Mouse (Mus musculus): ENCODE measurements around the gene Dhdh. TPM values are rescaled to one million over a fixed set of nuclear protein-coding genes. Genes with fewer than 3 reads are reported as not detected.
"Not testable (repeated sequence)": the region's sequence is repeated elsewhere in the genome, so short reads cannot be mapped to it uniquely, and the experiment has no call there.

The Dhdh gene
- polyA plus RNA-seq, 1 experiment from 2014 or later = 3.7 TPM

- Histone ChIP-seq H3K27me3 (ENCODE audit: control insufficient read depth, insufficient read depth, low read depth, low read length) (no peaks in the 10 kb centered on the region), H3K9me3 (ENCODE audit: control insufficient read depth, low read length) (no peaks in the 10 kb centered on the region), H3K27ac (ENCODE audit: low read length) (no peak overlapping the region), H3K9ac (ENCODE audit: low read length) (no peak overlapping the region), H3K4me2 (ENCODE audit: low read depth, low read length) (no peak overlapping the region), H3K4me3 (ENCODE audit: low read length) (no peak overlapping the region), H3K4me1 (replicated peaks; ENCODE audit: control insufficient read depth, insufficient read depth, low read length) (no peaks in the 10 kb centered on the region), H3K36me3 (ENCODE audit: control insufficient read depth, insufficient read depth, low read length) (no peaks in the 10 kb centered on the region)
- WGBS = 94% methylated on average over 1 of the region's 1 CpGs
- ATAC-seq (ENCODE audit: low read depth) = no peak
Observed at GRCm38 (mm10) chr7:45482166-45482565, 6.4 kb downstream of the Dhdh start.

- H3K27ac ChIP-seq (ENCODE audit: low read length) = no peak within 1 kb of the TSS
- no peaks in the 10 kb centered on the region for H3K4me1 ChIP-seq (replicated peaks; ENCODE audit: control insufficient read depth, insufficient read depth, low read length)
- peak; percentile 71 for ATAC-seq (ENCODE audit: low read depth)
- no peaks in the 10 kb centered on the region for H3K36me3 ChIP-seq (ENCODE audit: control insufficient read depth, insufficient read depth, low read length)
- H3K4me3 ChIP-seq (ENCODE audit: low read length) = no peak within 1 kb of the TSS
- H3K9ac ChIP-seq (ENCODE audit: low read length) = no peak within 1 kb of the TSS
- H3K27me3 ChIP-seq (ENCODE audit: control insufficient read depth, insufficient read depth, low read depth, low read length) = no peaks in the 10 kb centered on the region
- no peak within 1 kb of the TSS for H3K4me2 ChIP-seq (ENCODE audit: low read depth, low read length)
- no peaks in the 10 kb centered on the region for H3K9me3 ChIP-seq (ENCODE audit: control insufficient read depth, low read length)
- 53% methylated on average over 15 of the region's 15 CpGs for WGBS
Observed at GRCm38 (mm10) chr7:45481374-45481927, 7.2 kb downstream of the Dhdh start, which contains the start of gene Tulp2. Tulp2 (plus strand) TSS chr7:45481877.

GRCm38 (mm10) chr7:45480310-45480709 is 8.3 kb downstream of the Dhdh start:
- not testable (repeated sequence) for H3K4me3 ChIP-seq (ENCODE audit: low read length); H3K27ac ChIP-seq (ENCODE audit: low read length); H3K27me3 ChIP-seq (ENCODE audit: control insufficient read depth, insufficient read depth, low read depth, low read length); H3K36me3 ChIP-seq (ENCODE audit: control insufficient read depth, insufficient read depth, low read length); H3K4me2 ChIP-seq (ENCODE audit: low read depth, low read length); H3K4me1 ChIP-seq (replicated peaks; ENCODE audit: control insufficient read depth, insufficient read depth, low read length); H3K9ac ChIP-seq (ENCODE audit: low read length); H3K9me3 ChIP-seq (ENCODE audit: control insufficient read depth, low read length); ATAC-seq (ENCODE audit: low read depth)
- WGBS = 62% methylated on average over 3 of the region's 4 CpGs

DNA sequence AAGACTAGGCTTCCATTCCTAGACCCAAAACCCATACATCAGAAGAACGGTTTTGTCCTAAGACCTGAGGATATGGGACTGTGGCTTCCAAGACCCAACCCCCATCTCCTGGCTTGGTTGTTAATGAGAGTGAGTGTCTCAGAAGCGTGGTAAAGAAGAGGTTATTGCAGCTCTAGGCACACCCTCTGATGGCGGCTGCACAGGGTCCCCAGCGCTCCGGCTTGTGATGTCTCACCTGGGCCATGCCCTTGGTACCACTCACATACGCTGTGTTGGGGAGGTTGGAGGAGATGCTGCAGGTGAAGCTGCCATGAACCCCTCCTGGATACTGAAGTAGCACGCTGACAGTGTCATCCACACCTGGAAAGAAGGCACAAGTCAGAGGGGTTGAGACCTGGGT is 9.8 kb downstream of the Dhdh start:
- no peak for ATAC-seq (ENCODE audit: low read depth)
- Histone ChIP-seq H3K27me3 (ENCODE audit: control insufficient read depth, insufficient read depth, low read depth, low read length) (no peaks in the 10 kb centered on the region), H3K4me1 (replicated peaks; ENCODE audit: control insufficient read depth, insufficient read depth, low read length) (peaks cover 3% of the 10 kb centered on the region; the same call in 1 of the 2 replicates), H3K9ac (ENCODE audit: low read length) (no peak overlapping the region), H3K4me2 (ENCODE audit: low read depth, low read length) (no peak overlapping the region), H3K4me3 (ENCODE audit: low read length) (no peak overlapping the region), H3K36me3 (ENCODE audit: control insufficient read depth, insufficient read depth, low read length) (no peaks in the 10 kb centered on the region), H3K27ac (ENCODE audit: low read length) (no peak overlapping the region), H3K9me3 (ENCODE audit: control insufficient read depth, low read length) (no peaks in the 10 kb centered on the region)
- WGBS = 91% methylated on average over 7 of the region's 7 CpGs

- no peak overlapping the region for H3K9ac ChIP-seq (ENCODE audit: low read length)
- H3K9me3 ChIP-seq (ENCODE audit: control insufficient read depth, low read length) = no peaks in the 10 kb centered on the region
- no peak overlapping the region for H3K27ac ChIP-seq (ENCODE audit: low read length)
- WGBS = 8% methylated on average over 3 of the region's 3 CpGs
- ATAC-seq (ENCODE audit: low read depth) = no peak
- H3K27me3 ChIP-seq (ENCODE audit: control insufficient read depth, insufficient read depth, low read depth, low read length) = no peaks in the 10 kb centered on the region
- no peak overlapping the region for H3K4me3 ChIP-seq (ENCODE audit: low read length)
- no peak overlapping the region for H3K4me2 ChIP-seq (ENCODE audit: low read depth, low read length)
- H3K4me1 ChIP-seq (replicated peaks; ENCODE audit: control insufficient read depth, insufficient read depth, low read length) = peaks cover 3% of the 10 kb centered on the region; the same call in 1 of the 2 replicates
- no peaks in the 10 kb centered on the region for H3K36me3 ChIP-seq (ENCODE audit: control insufficient read depth, insufficient read depth, low read length)
Observed at GRCm38 (mm10) chr7:45477003-45477402, 11.6 kb downstream of the Dhdh start.

GRCm38 (mm10) chr7:45476453-45476852 is 12.2 kb downstream of the Dhdh start:
- Histone ChIP-seq H3K4me2 (ENCODE audit: low read depth, low read length) (no peak overlapping the region), H3K36me3 (ENCODE audit: control insufficient read depth, insufficient read depth, low read length) (no peaks in the 10 kb centered on the region), H3K27ac (ENCODE audit: low read length) (no peak overlapping the region), H3K9me3 (ENCODE audit: control insufficient read depth, low read length) (no peaks in the 10 kb centered on the region), H3K9ac (ENCODE audit: low read length) (no peak overlapping the region), H3K4me3 (ENCODE audit: low read length) (no peak overlapping the region), H3K4me1 (replicated peaks; ENCODE audit: control insufficient read depth, insufficient read depth, low read length) (peaks cover 3% of the 10 kb centered on the region; the same call in 1 of the 2 replicates), H3K27me3 (ENCODE audit: control insufficient read depth, insufficient read depth, low read depth, low read length) (no peaks in the 10 kb centered on the region)
- no peak for ATAC-seq (ENCODE audit: low read depth)
- 33% methylated on average over 1 of the region's 1 CpGs for WGBS

DNA sequence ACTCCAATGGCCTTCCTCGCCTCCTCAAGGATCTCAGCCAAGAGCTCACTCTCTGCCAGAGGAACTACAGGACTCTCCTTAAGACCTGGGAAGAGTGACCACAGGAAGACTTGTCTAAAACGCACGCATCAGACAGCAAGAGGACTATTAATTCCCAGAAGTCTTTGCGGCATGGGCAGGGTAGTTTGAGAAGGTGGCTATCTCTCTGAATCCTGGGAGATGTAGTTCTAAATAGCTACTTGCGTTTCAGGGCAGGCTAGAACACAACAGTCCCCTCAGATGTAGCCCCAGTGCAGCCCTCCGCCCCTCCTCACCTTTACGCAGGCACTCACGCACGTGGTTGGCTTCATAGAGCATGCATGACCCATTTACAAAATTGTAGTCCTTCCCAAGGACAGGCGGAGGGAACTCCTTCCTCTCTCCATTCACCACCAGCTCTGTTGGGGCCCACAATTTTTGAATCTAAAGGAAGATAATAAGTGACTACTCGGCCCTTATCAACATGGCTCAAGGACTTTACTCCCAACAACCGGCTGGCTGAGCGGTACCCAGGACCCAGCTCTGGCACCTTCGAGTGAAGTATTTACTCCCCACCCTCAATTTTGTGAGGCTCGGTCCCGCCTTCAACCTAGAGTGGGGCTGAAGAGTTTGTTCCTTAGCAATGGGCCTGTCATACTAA is 13.2 kb downstream of the Dhdh start:
- Histone ChIP-seq H3K4me1 (replicated peaks; ENCODE audit: control insufficient read depth, insufficient read depth, low read length) (peaks cover 3% of the 10 kb centered on the region; the same call in 1 of the 2 replicates), H3K4me3 (ENCODE audit: low read length) (peak overlapping the region; percentile 34), H3K27ac (ENCODE audit: low read length) (no peak overlapping the region), H3K9ac (ENCODE audit: low read length) (peak overlapping the region; percentile 57), H3K27me3 (ENCODE audit: control insufficient read depth, insufficient read depth, low read depth, low read length) (no peaks in the 10 kb centered on the region), H3K36me3 (ENCODE audit: control insufficient read depth, insufficient read depth, low read length) (no peaks in the 10 kb centered on the region), H3K9me3 (ENCODE audit: control insufficient read depth, low read length) (no peaks in the 10 kb centered on the region), H3K4me2 (ENCODE audit: low read depth, low read length) (peak overlapping the region; percentile 47)
- 46% methylated on average over 16 of the region's 16 CpGs for WGBS
- ATAC-seq (ENCODE audit: low read depth) = peak; percentile 35

DNA sequence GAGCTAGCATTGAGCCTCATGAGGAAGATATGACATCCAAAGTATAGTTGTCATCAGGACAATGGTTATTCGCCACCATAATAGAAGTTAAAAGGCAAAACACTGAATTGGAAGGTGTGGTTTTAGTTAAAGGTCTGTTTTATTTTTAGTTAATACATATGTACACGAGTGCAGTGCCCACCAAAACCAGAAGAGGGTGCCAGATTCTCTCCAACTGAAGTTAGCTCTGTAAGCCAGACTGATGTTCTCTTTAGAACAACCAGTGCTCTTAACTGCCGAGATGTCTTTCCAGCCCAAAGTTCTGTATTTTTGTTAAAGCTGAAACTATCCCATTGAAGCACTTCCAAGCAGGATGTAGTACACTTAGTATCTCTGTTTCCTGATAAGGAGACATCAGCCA is 17.7 kb downstream of the Dhdh start:
- ATAC-seq (ENCODE audit: low read depth) = no peak
- Histone ChIP-seq H3K9ac (ENCODE audit: low read length) (no peak overlapping the region), H3K36me3 (ENCODE audit: control insufficient read depth, insufficient read depth, low read length) (no peaks in the 10 kb centered on the region), H3K27ac (ENCODE audit: low read length) (no peak overlapping the region), H3K4me1 (replicated peaks; ENCODE audit: control insufficient read depth, insufficient read depth, low read length) (peaks cover 11% of the 10 kb centered on the region), H3K4me2 (ENCODE audit: low read depth, low read length) (no peak overlapping the region), H3K9me3 (ENCODE audit: control insufficient read depth, low read length) (no peaks in the 10 kb centered on the region), H3K4me3 (ENCODE audit: low read length) (no peak overlapping the region), H3K27me3 (ENCODE audit: control insufficient read depth, insufficient read depth, low read depth, low read length) (no peaks in the 10 kb centered on the region)
- WGBS = 5% methylated on average over 3 of the region's 3 CpGs

DNA sequence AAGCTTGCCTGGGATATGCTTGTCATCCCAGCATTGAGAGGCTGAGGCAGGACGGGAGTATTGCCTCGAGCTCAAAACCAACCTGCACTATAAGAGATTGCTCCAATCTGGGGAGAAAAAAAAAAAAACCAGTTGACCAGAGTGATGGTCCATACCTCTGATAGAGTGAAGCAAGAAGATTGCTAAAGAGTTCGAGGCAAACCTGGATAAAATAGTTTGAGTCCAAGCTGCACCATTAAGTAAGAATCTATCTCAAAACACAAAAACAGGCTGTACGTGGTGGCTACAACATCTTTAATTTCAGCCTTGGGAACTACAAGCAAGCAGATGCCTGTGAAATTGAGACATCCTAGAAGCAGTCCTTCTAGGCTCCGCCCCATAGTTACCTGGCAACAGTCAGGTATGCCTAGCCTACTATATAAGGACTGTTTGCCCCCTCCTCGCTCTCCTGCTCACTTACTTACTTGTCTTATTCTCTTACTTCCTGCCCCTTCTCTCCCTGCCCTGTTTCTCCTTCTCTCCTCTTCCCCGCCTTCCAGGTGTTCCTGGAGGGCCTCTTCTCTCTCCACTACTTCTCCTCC is 21.4 kb downstream of the Dhdh start:
- ATAC-seq (ENCODE audit: low read depth) = peak; percentile 64
- Histone ChIP-seq H3K4me1 (replicated peaks; ENCODE audit: control insufficient read depth, insufficient read depth, low read length) (peaks cover 14% of the 10 kb centered on the region), H3K36me3 (ENCODE audit: control insufficient read depth, insufficient read depth, low read length) (peaks cover 13% of the 10 kb centered on the region), H3K27ac (ENCODE audit: low read length) (peak overlapping the region; percentile 73), H3K4me3 (ENCODE audit: low read length) (peak overlapping the region; percentile 84), H3K4me2 (ENCODE audit: low read depth, low read length) (peak overlapping the region; percentile 85), H3K27me3 (ENCODE audit: control insufficient read depth, insufficient read depth, low read depth, low read length) (no peaks in the 10 kb centered on the region), H3K9me3 (ENCODE audit: control insufficient read depth, low read length) (no peaks in the 10 kb centered on the region), H3K9ac (ENCODE audit: low read length) (peak overlapping the region; percentile 84)
- WGBS = 24% methylated on average over 7 of the region's 7 CpGs
